Mouse (Mus musculus) lung, postnatal 36 days (tissue): ENCODE measurements around the gene Utrn.
A peak's percentile ranks its signal among the peaks of the same experiment; 100 is the strongest.

Source experiments
- DNase-seq: peaks from one replicate; pipeline ENCODE4 v3.0.0; 2022; ENCODE audit warnings: mixed read lengths

Gene Utrn

DNA sequence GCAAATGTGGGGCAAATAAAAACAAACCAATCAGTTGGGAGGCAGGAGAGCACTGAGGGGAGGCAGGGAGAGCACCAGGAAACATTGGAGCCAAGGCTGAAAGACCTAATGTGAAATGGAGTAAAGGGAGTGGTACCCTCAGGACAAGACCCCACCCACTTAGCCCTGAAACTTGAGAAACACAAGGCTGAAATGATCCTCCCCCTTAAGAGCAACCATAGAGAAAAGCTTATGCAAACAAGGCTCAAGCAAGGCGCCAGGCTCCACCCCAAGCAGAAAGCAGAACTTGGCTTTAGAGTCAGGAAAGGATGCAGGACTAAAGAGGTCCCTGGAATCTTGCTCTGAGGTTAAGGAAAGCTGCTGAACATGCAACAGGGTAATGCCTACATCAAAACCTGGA, 290.1 kb downstream of the Utrn start:
- DNase-seq, result peak; percentile 26

DNA sequence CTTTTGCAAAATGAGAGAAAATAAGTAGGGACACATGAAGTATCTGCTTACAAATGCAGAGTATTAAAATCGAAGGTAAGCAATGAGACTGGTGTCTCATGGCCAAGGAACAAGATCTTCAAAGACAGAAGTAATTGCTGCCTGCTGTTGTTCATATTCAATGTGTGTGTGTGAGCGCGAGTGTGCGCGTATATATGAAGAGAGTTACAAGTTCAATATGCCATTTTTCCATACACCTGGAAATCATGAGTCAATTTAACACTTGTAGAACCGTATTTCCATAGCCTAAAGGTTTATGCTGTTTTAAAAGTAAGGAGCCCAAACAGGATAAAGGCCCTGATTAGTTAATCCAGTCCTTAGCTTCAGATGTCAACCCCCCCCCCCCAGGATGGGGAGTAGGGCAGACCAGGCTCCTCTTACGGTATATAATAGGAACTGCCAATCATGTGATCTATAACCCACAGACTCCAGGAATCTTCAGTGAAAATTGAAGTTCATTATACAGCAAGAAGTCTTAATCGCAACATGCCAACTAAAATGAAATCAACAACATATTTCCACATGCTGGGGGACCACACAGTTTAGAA, 293.2 kb downstream of the Utrn start:
- DNase-seq, result no peak

DNA sequence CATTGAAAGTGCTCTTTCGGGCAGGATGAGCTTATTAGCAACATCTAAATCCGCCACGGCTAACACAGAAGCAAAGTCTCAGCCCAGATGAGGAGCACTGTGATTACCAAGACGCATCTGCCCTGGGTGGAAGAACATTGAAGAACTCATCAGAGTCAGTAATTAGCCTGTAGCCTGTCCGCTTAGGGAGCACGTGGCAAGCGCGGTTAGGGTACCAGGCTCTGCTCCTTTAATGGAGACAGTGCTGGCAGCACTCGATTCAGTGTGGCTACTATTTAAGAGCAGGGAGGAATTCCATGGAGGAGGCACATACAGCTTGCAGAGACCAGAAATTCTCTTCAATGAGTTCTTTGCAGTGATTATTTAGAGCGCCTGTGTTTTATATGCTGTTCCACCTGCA, 294.4 kb downstream of the Utrn start:
- no peak for DNase-seq

DNA sequence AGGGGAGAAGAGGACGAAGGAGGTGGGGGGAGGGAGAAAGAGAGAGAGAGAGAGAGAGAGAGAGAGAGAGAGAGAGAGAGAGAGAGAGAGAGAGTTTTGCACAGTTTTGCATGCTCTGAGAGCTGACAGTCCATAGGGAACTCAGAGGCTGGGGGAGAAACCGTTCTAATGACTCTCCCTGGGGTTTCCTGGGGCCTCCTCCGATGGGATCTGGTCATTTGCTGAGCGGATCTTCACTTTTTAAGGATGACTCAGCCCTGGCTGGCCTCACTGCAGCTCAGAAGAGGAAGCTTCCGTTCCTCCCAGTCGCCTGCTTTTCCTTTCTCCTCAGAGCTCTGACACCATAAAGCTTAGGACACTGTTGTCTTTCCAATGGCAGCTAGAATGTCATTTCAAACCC, 295.6 kb downstream of the Utrn start:
- DNase-seq, result peak; percentile 10

DNA sequence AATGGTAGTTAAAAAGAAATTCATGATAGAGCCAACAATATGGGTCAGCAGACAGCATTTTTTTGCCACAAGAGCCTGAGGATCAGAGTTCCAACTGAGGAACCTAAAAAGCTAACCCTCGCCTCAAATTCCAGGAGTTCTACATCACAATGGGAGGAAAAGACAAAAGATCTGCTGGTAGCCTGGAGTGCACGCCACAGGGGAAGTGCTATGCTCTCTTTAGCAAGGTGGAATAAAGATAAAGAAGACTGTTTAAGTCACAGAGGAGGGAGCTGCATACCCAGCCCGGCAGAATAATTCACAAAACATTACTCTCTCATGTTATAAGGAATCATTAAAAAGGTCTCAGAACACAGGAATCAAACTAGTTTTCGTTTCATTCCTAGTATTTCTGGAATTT, 296.4 kb downstream of the Utrn start:
- no peak for DNase-seq

DNA sequence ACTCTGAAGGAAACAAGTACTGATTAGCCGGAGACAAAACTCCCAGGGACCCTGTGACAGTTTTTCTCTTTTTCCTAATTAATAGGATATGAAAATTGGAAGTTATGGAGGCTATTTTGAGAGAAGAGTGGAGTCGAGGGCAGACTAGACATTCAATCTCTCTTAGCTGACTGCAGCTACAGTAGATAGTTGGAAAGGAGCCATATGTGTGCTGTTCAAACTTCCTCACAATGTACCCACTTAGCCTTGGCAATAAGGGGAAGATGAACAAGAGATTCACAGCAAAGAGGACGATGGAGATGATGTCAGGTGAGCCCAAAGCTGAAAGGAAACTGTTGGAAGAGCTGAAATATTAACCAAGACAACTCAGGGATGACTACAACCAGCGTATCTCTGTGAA, 304.7 kb downstream of the Utrn start:
- DNase-seq, result no peak

DNA sequence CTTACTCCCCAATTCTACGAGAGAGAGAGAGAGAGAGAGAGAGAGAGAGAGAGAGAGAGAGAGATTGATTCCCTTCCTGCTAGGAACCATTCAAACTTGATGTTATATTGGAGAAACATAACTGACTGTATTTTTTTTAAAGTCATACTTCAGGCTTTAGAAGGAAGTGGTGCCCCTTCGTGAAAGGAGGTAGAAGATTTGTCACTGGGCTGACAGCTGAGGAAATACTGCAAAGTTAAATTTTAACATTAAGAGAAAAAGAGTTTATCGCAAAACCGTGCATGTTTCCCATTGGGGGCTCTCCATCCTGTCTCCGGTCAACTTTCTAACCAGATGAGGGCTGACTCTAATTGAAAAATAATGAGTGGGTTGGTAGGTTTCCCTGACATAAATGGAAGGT, 310.4 kb downstream of the Utrn start:
- no peak for DNase-seq

DNA sequence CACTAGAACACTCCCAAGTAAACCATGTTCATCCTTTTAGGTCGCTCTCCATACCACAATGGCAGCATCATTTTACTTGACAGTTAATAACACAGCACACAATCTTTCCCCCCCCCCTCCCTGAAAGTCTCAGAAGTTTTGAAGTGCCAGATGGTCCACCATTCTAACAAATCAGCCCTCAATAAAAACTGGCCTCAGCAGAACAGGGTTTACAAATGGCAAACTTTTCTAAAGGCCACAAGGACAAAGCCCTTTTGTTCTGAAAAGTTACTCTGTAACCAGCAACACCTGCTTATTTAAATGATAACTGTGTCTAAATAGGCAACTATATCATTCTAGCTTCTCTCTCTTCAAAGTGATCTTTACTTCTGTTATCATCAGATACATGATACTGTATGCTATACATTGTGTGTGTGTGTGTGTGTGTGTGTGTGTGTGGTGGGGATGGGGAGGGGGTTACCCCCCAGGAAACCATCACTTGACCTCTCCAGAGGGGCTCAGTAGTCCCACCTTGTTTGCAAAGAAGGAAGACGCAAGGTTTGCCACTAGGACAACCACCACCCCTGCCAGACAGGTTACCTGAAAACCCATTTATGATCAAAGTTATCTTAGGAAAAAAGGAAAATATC, 315.0 kb downstream of the Utrn start:
- DNase-seq, result no peak

DNA sequence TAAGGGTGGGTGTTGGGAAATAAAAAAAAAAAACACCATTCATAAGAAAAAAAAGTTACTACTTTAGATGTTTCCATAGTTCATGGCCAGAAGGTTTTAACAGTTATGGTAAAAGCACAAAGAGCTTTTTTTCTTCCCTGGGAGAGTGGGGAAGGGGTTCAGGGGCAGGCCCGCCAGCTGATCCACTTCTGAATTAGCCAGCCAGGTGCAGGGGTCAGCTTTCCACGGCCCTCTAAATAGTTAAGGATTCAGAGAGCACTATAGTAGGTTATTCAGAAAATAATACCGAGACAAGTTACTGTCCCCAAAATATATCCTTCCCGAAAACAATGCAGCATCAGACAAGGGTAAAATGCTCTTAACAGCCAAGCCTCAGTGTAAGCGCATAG, 316.3 kb downstream of the Utrn start:
- no peak for DNase-seq

DNA sequence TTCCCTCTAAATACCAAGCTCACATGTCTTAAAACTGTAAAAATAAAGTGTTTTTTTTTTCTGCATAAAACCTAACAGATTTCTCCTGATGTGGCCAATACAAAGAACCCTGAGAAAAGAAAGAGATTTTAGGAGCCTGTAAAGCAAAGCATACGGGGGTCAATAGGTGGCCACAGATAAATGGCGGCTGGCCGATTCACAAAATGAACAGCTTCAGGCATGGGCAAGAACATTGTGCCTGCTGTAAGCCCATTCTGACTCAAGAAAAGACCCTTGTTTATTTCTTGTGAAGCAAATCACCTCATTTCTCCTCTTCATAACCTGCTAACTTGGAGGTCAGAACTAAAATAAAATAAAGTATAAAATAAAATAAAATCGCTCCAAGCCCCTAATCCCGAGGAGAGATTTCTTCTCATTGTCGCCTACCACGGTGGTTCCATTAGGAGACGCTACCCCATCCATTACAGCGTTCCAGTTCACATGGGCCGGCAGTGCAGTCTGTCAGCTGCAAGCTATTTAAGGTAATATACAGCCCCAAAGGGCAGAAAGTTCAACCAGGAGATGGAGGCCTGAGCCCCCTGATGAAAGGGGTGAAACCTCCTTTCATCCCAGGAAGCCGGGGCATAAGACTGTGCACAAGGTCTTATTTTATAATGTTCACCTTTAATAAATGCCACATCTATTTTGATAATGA, 316.8 kb downstream of the Utrn start:
- no peak for DNase-seq

DNA sequence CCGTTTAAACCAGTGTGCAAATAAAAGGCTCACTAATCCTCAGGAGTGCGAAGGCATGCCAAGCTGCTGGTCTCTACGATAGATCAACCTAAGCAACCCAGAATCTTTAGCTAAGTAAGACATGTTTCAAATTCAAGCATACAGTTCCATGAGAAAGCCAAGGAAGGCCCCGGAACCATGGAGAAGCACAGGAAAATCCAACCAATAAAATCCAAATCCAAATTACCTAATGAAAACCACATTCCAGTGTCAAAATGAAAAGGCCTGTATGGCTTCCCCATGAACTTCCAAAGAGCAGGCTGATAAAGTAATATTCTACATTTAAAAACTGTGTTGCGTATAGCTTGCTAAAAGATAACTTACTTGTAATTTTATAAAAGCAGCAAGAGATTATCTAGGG, 317.4 kb downstream of the Utrn start:
- no peak for DNase-seq

DNA sequence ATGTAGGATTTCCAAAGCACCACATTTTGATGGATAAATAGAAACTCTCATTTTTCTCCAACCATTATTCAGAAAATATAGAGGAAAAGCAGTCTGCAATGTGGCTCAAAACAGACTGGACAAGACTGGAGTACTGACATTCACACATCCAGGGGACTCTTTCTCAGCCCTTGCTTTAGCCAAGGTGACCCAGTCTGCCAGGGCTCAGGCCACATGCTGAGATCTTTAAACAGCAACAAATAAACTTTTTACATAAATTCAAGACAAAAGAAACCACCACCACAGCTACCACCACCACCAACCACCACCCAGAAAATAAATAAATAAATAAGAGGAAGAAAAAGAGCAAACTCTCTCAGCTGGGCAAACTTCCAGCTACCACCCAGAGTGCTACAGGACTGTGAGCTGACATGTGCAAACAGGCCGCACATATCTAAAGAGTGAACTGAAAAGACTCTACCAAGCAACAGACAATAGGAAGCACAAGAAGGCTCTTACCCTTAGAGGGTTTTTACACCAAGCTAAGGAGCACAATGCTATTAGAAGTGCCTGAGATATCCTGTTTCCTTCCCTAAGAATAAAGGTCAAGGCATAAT, 319.1 kb downstream of the Utrn start:
- DNase-seq, result peak; percentile 17

DNA sequence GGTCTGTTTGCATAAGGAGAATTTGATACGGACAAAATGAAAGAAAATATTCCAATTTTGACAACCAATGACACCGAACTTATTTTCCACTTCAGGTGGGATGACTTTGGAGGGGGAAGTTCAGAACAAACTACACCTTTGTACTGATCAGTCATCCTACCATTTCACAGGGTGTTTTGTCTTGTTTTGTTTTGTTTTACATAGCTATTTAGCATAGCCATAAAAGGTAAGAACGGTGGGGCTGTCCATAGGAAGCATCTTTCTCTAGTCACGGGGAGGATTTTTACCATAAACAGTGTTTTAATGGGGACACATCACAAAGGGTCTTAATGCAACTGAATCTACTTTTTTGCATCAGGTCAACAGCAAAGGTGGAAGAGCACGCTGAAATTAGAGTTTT, 319.9 kb downstream of the Utrn start:
- no peak for DNase-seq

DNA sequence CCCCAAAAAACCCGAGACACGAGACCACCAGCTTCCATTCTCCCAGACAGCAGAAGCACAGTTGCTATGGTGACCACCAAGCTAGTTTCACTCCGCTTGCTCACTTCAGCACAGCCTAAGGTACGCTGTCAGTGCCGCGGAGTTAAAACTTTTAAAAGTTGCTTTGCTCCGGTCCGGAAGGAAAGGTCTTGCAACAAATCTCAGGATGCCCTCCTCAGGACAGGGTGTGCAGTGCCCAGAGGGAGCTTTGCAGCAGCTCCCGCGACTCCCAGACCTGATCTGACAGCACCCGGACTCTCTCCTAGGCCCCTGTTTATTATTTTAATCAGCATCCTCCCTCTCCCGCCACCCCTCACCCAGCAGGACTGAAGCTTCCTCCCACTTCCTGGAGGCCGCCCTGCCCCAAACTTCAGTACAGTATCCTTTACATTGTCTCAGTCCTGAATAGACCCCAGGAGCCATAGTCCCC, 320.5 kb downstream of the Utrn start:
- DNase-seq, result peak; percentile 51

DNA sequence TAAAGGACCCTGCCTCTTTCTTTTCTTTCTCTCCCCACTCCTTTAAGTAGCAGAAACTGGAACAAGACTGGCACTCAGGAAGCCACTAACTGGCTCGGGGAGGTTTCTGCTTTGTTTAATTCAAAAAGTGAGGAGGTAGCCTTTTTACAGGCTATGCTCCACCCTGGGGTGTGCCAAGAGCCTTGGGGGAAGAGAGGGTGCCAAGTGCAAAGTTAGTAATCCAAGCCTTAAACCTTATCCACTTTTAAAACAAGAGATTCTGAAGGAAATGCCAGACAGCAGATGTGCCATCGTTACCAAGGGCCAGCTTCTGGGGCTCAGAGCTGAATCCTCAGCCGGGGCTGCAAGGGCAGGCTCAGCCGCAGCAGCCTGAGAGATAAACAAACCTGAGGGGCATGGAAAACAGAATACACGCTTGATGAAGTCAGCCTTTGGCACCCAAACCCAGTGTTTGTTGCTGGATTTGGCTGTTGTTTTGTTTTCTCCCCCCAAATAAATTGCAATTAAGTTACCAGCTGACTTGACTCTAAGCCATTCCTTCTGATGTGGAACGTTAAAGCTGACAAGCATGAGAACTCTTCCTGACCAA, 322.0 kb downstream of the Utrn start:
- peak; percentile 9 for DNase-seq

DNA sequence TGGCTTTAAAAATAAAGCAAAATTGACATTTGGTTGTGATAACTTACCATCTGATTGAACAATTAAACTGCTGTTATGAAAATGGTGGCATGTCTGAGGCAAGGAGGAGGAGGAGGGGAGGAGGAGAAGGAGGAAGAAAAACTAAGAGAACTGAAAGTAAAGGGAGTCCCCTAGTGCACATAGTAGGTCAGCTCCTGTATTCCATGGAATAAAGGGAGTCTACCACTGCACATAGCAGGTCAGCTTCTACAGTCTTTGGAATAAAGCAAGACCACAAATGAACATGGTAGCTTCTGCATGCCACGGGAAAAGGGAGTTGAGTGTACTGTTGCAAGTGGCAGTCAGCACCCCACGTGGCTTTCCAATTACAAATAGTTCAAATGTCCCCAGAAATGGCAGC, 323.7 kb downstream of the Utrn start:
- DNase-seq, result no peak

DNA sequence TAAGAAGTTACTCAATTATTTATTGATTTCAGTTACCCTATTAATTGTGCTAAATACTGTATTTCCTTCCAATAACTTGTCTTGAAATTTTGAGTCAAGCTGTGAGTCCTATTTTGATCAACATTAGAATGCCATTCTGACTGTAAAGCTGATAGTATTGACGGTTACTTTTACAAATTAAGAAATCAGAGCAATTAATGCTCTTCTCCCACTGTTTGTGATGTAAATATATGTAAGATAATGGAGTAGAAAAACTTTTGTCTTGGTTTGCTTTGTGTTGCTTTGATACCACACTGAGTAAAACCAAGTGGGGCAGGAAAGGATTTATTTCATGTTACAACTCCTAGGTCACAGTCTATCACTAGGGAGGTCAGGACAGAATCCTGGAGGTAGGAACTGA, 327.4 kb downstream of the Utrn start:
- no peak for DNase-seq

DNA sequence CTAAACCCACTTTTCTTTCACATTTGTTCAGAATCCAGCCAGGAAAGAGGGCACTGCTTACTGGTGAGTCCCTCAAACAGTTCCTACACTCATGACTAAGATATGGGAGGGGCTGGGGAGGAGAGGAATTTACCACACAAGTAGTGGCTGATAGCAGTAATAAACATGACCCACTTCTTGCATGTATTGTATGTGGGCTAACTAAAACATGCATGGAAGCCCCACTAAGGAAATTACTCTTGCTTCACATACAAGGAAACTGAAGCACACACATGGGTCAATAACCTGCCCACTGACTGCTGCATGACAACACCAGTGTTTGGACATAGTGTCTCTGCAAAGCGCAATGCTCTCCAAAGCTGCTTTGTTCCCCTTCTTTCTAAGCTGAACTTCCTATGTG, 333.9 kb downstream of the Utrn start:
- no peak for DNase-seq

DNA sequence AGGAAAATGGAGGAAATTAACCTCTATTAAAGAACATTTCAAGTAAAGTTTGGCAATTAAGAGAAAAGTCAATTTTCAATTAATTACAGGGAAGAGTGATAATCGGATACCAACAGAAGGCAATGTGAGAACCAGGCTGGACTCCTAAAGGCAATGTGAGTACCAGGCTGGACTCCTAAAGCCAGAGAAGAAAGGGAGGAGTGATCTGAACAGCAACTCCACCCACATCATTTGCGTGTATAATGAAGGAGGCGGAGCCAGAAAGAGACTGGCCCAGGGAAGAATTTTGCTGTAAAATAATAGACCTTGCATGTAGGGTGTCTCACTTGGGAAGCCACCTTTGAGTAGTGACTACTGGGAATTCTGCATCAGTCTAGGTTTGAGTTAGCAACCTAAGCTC, 334.4 kb downstream of the Utrn start:
- DNase-seq, result no peak

DNA sequence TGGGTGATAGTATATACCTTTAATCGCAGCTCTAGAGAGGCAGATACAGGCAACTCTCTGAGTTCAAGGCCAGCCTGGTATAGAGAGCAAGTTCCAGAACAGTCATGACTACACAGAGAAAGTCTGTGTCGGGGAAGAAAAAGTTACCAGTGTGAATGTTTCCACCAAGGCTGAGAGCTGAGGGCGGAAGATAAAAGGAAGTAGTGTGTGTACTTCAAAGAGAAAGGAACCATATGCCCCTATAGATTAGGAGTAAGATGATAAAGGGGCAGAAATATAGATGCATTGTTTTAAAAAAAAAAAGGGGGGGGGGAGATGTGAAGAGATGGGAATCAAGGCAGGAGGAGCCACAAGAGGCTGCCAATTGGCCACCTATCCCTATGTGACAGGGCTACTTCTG, 334.9 kb downstream of the Utrn start:
- DNase-seq, result no peak

DNA sequence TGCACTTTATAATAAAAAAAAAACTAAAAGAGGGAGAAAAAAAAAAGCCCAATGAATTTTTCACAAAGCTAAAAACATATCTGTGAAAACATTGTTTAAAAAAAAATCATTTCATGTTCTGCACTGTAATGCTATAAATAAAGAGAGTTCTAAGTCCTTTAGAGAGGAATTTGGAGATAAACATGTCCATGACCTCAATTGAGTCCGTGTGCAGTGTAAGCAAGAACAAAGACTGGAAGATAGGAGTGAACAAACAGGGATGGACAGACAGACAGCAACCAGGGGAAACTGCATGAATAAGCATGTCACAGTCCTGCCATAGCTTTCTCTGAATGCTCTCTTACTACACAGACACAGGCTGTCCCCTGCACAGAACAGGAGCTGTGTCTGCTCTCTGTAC, 347.1 kb downstream of the Utrn start:
- DNase-seq, result no peak

DNA sequence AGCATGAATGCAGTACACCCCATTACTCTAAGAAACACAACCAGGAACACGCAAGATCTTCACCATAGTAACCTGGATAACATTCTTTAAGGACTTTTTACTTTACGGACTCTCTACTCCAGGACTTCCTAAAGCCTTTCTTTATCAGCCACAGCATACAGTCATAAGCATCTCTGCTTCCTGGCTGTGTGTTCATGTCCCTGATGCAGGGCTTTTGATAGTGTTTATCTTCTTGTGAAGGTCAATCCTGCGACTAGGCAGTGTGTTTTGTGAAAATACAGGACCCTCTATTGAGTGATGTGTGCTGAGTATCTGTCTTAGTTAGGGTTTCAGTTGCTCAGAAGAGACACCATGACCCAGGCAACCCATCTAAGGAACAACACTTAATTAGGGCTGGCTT, 351.0 kb downstream of the Utrn start:
- DNase-seq, result no peak

DNA sequence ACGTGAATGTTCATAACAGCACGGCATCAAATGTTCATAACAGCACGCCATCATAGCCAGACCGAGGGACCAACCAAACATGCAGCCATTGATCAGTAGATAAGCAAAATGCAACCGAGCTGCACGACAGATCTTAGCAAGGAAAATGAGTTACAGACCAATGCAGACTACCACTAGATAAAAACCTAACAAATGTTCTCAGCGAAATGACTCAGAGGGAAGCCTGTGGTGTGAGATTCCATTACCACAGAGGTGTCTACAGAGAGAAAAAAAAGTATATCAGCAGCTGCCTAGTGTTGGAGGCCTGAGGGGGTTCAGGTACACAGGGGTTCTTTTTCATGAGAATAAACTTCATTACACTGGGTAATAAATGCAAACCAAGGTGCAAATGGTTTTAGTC, 363.6 kb downstream of the Utrn start:
- DNase-seq, result no peak

DNA sequence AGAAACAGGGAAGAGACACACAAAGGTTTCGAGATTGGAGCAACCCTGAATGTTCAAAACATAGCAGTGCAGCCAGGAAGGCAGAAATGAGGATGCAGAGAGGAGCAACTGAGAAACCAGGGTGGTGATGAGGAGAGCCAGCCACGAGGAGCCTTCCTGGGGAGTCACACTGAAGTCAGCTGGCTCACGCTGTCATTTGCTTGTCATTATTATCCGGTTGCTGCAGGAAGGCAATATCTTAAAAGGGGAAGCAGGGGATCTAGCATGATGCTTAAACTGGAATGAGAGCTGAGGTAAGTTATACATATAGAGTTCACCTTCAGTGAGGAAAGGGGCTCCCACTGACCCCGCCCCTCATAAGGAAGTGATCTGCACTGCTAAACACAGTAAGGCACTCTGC, 368.7 kb downstream of the Utrn start:
- no peak for DNase-seq
